Mouse (Mus musculus) heart, adult 2 months (tissue): ENCODE results near the gene Pfkfb4.

Experiments used
- CTCF ChIP-seq: fragments of 200-600 bp; IDR thresholded peaks from 2 replicates; pipeline ENCODE4 v1.8.1; 2022; ENCODE audit warnings: antibody characterized with exemption, mild to moderate bottlenecking, moderate library complexity
- POLR2A ChIP-seq: fragments of 200-500 bp; IDR thresholded peaks from 2 replicates; pipeline ENCODE4 v1.6.1; 2011; ENCODE audit warnings: mild to moderate bottlenecking, low read depth, low read length, control low read depth; ENCODE audit not compliant: insufficient read depth

GRCm38 (mm10) chr9:109056916-109057315, 65.3 kb downstream of the Pfkfb4 start:
- TF ChIP-seq POLR2A = no peak
- TF ChIP-seq CTCF = no peak
